Mouse (Mus musculus): Measurements from ENCODE around the gene Bcar3. TPM values are rescaled to one million over a fixed set of nuclear protein-coding genes. Genes with fewer than 3 reads are reported as not detected.

The Bcar3 gene
- polyA plus RNA-seq, 1 experiment from 2014 or later = 14.1 TPM

DNA sequence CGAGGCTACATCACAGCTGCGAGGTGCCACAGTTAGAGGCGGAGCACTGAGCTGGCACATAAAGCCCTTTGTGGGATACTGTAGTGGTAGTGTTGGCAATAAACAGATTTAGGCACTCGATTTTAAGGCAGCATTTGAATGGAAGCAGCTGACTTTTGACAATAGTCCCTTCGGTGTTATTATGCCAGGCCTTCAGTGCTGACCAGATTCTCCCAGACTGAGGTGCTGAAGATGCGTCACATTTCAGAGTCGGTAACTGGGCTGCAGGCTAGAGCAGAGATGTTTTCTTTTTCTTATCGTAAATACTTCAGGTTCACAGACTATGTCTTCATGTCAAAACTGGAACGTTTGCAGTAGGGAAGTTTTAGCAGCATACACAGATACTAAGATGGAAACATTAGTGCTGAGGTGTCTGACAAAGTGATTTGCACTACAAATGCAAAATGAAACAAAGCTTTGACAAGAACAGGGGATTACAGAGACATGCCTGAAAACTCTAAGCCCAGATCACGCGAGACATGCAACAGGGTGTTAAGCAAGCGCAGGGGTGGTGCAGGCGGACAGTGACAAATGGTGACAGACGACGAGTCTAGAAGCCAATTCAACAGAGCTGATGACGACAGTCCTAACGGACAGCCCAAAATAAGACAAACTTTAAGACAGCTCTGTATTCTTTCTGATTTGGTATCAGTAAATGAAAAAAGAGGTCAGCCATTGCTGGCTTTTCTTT, 246.2 kb downstream of the Bcar3 start:
- H3K36me3 ChIP-seq = peaks cover 26% of the 10 kb centered on the region
- 77% methylated on average over 17 of the region's 17 CpGs for WGBS

GRCm38 (mm10) chr3:122540918-122541317, 247.0 kb downstream of the Bcar3 start:
- no peaks in the 10 kb centered on the region for H3K9me3 ChIP-seq
- no peaks in the 10 kb centered on the region for H3K27me3 ChIP-seq (replicated peaks)
- no peak overlapping the region for H3K4me2 ChIP-seq
- 74% methylated on average over 4 of the region's 4 CpGs for WGBS
- no peak overlapping the region for H3K4me3 ChIP-seq (replicated peaks)
- no peak overlapping the region for H3K9ac ChIP-seq
- peaks cover 26% of the 10 kb centered on the region for H3K36me3 ChIP-seq
- no peak for ATAC-seq (ENCODE audit: insufficient read depth, low FRiP score, low read depth)
- H3K4me1 ChIP-seq = no peaks in the 10 kb centered on the region
- no peak overlapping the region for H3K27ac ChIP-seq

More for the DNA sequence above, 246.2 kb downstream of the Bcar3 start:
- H3K4me3 ChIP-seq (replicated peaks) = no peak overlapping the region
- no peaks in the 10 kb centered on the region for H3K9me3 ChIP-seq
- no peak overlapping the region for H3K4me2 ChIP-seq
- H3K9ac ChIP-seq = no peak overlapping the region
- ATAC-seq (ENCODE audit: insufficient read depth, low FRiP score, low read depth) = no peak
- no peaks in the 10 kb centered on the region for H3K4me1 ChIP-seq
- H3K27ac ChIP-seq = no peak overlapping the region
- H3K27me3 ChIP-seq (replicated peaks) = no peaks in the 10 kb centered on the region

DNA sequence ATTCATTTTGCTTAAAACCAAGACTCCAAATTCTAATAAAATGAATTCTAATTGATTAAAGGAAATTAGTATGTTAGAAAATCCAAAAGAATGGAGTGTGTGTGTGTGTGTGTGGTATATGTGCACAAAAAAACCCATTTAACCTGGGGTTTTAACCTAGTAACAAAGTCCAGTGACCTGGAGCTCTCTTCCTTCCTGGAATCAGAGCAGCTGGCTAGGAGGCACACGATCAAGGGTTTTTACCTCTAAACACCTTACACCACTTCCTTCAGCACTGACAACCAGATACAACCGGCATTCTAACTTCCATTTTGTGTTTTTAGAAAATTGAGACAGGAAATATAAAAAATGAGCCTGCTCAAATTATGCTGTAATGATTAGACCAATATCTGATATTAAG, 251.4 kb downstream of the Bcar3 start:
- no peak for ATAC-seq (ENCODE audit: insufficient read depth, low FRiP score, low read depth)
- Histone ChIP-seq H3K4me2 (no peak overlapping the region), H3K27ac (no peak overlapping the region), H3K9me3 (no peaks in the 10 kb centered on the region), H3K27me3 (replicated peaks) (no peaks in the 10 kb centered on the region), H3K4me1 (no peaks in the 10 kb centered on the region), H3K36me3 (peaks cover 24% of the 10 kb centered on the region), H3K4me3 (replicated peaks) (no peak overlapping the region), H3K9ac (no peak overlapping the region)
- 91% methylated on average over 2 of the region's 2 CpGs for WGBS

- peaks cover 23% of the 10 kb centered on the region for H3K36me3 ChIP-seq
- no peak overlapping the region for H3K4me3 ChIP-seq (replicated peaks)
- WGBS = 66% methylated on average over 4 of the region's 4 CpGs
- no peak overlapping the region for H3K27ac ChIP-seq
- H3K4me2 ChIP-seq = no peak overlapping the region
- no peaks in the 10 kb centered on the region for H3K4me1 ChIP-seq
- no peak for ATAC-seq (ENCODE audit: insufficient read depth, low FRiP score, low read depth)
- no peaks in the 10 kb centered on the region for H3K27me3 ChIP-seq (replicated peaks)
- no peak overlapping the region for H3K9ac ChIP-seq
- no peaks in the 10 kb centered on the region for H3K9me3 ChIP-seq
Measured at GRCm38 (mm10) chr3:122547469-122547868, 253.5 kb downstream of the Bcar3 start.

DNA sequence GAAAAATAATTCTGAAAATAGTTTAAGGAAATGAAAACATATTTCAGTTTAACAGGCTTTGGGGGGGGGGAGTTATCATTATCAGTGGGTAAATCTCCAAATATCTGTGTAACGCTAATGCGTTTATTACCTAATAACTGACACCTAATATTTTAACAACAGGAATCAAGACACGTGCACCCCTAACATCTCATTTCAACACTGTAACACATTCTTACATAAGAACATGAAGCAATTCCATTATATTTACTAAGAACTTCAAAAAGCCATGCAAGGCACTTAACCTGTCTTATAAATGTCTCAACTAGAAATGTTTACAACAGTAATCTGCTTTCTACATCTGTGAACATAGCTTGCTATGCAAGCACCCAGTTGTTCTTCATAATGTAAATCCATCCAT, 257.2 kb downstream of the Bcar3 start:
- Histone ChIP-seq H3K36me3 (peaks cover 7% of the 10 kb centered on the region; the same call in 1 of the 2 replicates), H3K27me3 (replicated peaks) (no peaks in the 10 kb centered on the region), H3K9me3 (no peaks in the 10 kb centered on the region), H3K4me2 (no peak overlapping the region), H3K4me1 (no peaks in the 10 kb centered on the region), H3K9ac (no peak overlapping the region), H3K4me3 (replicated peaks) (no peak overlapping the region), H3K27ac (no peak overlapping the region)
- WGBS = 88% methylated on average over 3 of the region's 3 CpGs
- no peak for ATAC-seq (ENCODE audit: insufficient read depth, low FRiP score, low read depth)

- no peak overlapping the region for H3K9ac ChIP-seq
- H3K27me3 ChIP-seq (replicated peaks) = no peaks in the 10 kb centered on the region
- no peaks in the 10 kb centered on the region for H3K4me1 ChIP-seq
- H3K9me3 ChIP-seq = no peaks in the 10 kb centered on the region
- no peak overlapping the region for H3K27ac ChIP-seq
- no peak overlapping the region for H3K4me2 ChIP-seq
- 0 out of 2 replicates have a peak, but pooled peaks cover 3% of the 10 kb centered on the region for H3K36me3 ChIP-seq
- 56% methylated on average over 2 of the region's 2 CpGs for WGBS
- no peak for ATAC-seq (ENCODE audit: insufficient read depth, low FRiP score, low read depth)
- H3K4me3 ChIP-seq (replicated peaks) = no peak overlapping the region
Measured at GRCm38 (mm10) chr3:122557766-122558165, 263.8 kb downstream of the Bcar3 start.

- no peaks in the 10 kb centered on the region for H3K27me3 ChIP-seq (replicated peaks)
- no peak overlapping the region for H3K9ac ChIP-seq
- no peak overlapping the region for H3K27ac ChIP-seq
- no peak; the same call in 1 of the 2 replicates for ATAC-seq (ENCODE audit: insufficient read depth, low FRiP score, low read depth)
- WGBS = 13% methylated on average over 7 of the region's 7 CpGs
- H3K9me3 ChIP-seq = no peaks in the 10 kb centered on the region
- no peak overlapping the region for H3K4me3 ChIP-seq (replicated peaks)
- H3K36me3 ChIP-seq = 0 out of 2 replicates have a peak, but pooled peaks cover 3% of the 10 kb centered on the region
- no peak overlapping the region for H3K4me2 ChIP-seq
- H3K4me1 ChIP-seq = 0 out of 2 replicates have a peak, but pooled peaks cover 2% of the 10 kb centered on the region
Measured at GRCm38 (mm10) chr3:122565285-122565684, 271.3 kb downstream of the Bcar3 start.

GRCm38 (mm10) chr3:122566112-122566511, 272.2 kb downstream of the Bcar3 start:
- WGBS = 60% methylated on average over 3 of the region's 3 CpGs
- H3K4me2 ChIP-seq = no peak overlapping the region
- 0 out of 2 replicates have a peak, but pooled peaks cover 2% of the 10 kb centered on the region for H3K4me1 ChIP-seq
- no peaks in the 10 kb centered on the region for H3K9me3 ChIP-seq
- H3K27me3 ChIP-seq (replicated peaks) = no peaks in the 10 kb centered on the region
- H3K4me3 ChIP-seq (replicated peaks) = no peak overlapping the region
- ATAC-seq (ENCODE audit: insufficient read depth, low FRiP score, low read depth) = no peak
- H3K36me3 ChIP-seq = 0 out of 2 replicates have a peak, but pooled peaks cover 3% of the 10 kb centered on the region
- H3K27ac ChIP-seq = no peak overlapping the region
- no peak overlapping the region for H3K9ac ChIP-seq

GRCm38 (mm10) chr3:122566549-122566948, 272.6 kb downstream of the Bcar3 start:
- no peaks in the 10 kb centered on the region for H3K9me3 ChIP-seq
- 63% methylated on average over 4 of the region's 4 CpGs for WGBS
- no peak overlapping the region for H3K27ac ChIP-seq
- H3K4me1 ChIP-seq = 0 out of 2 replicates have a peak, but pooled peaks cover 2% of the 10 kb centered on the region
- no peak overlapping the region for H3K4me3 ChIP-seq (replicated peaks)
- no peak for ATAC-seq (ENCODE audit: insufficient read depth, low FRiP score, low read depth)
- H3K36me3 ChIP-seq = 0 out of 2 replicates have a peak, but pooled peaks cover 1% of the 10 kb centered on the region
- H3K27me3 ChIP-seq (replicated peaks) = no peaks in the 10 kb centered on the region
- H3K9ac ChIP-seq = no peak overlapping the region
- H3K4me2 ChIP-seq = no peak overlapping the region

DNA sequence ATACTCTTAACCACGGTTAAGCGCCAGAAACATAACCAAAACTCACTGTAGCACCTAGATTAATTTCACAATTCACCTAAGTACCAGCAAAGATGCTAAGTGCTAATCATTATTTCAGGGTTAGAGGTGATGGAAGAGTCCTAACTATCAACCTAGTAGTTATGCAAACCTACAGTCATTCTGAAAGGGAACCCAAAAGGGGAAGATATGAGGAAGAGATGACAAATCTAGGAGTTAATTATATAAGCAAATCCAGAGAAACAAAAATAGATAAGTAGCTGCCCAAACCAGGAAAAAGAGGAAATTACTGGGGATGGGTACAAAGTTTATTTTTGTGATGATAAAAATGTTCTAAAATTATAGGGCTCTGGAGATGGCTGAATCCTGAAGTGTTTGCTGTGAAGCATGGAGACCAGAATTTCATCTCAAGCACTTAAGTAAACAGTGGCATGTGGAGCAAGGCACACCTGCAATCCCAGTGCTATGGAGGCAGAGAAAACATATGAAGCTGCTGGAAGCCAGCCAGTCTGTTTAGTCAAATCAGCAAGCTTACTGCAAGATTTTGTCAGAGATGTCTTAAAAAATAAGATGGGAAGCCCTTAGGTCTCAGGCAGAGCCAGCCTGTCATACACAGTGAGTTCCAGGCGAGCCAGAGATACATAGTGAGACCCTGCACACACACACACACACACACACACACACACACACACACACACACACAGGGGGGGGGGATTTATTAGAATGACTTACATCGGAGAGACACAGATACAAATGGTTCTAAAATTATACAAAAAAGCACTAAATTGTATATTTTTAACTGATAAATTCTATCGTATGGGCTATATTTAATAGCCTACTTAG, 279.7 kb downstream of the Bcar3 start:
- H3K36me3 ChIP-seq = no peaks in the 10 kb centered on the region
- no peak overlapping the region for H3K27ac ChIP-seq
- no peak overlapping the region for H3K4me3 ChIP-seq (replicated peaks)
- WGBS = 76% methylated on average over 5 of the region's 5 CpGs
- no peaks in the 10 kb centered on the region; the same call in 1 of the 2 replicates for H3K4me1 ChIP-seq
- no peak overlapping the region for H3K9ac ChIP-seq
- H3K9me3 ChIP-seq = no peaks in the 10 kb centered on the region
- no peak for ATAC-seq (ENCODE audit: insufficient read depth, low FRiP score, low read depth)
- H3K4me2 ChIP-seq = no peak overlapping the region
- no peaks in the 10 kb centered on the region for H3K27me3 ChIP-seq (replicated peaks)

GRCm38 (mm10) chr3:122574921-122575320, 281.0 kb downstream of the Bcar3 start:
- Histone ChIP-seq H3K4me1 (no peaks in the 10 kb centered on the region; the same call in 1 of the 2 replicates), H3K9ac (no peak overlapping the region), H3K4me2 (no peak overlapping the region), H3K36me3 (no peaks in the 10 kb centered on the region), H3K9me3 (no peaks in the 10 kb centered on the region), H3K27me3 (replicated peaks) (no peaks in the 10 kb centered on the region), H3K27ac (no peak overlapping the region), H3K4me3 (replicated peaks) (no peak overlapping the region)
- no peak for ATAC-seq (ENCODE audit: insufficient read depth, low FRiP score, low read depth)
- WGBS = 80% methylated on average over 1 of the region's 1 CpGs

GRCm38 (mm10) chr3:122577360-122577759, 283.4 kb downstream of the Bcar3 start:
- Histone ChIP-seq H3K4me2 (no peak overlapping the region), H3K4me3 (replicated peaks) (no peak overlapping the region), H3K4me1 (no peaks in the 10 kb centered on the region; the same call in 1 of the 2 replicates), H3K9me3 (no peaks in the 10 kb centered on the region), H3K27ac (no peak overlapping the region), H3K9ac (no peak overlapping the region), H3K36me3 (no peaks in the 10 kb centered on the region), H3K27me3 (replicated peaks) (no peaks in the 10 kb centered on the region)
- ATAC-seq (ENCODE audit: insufficient read depth, low FRiP score, low read depth) = no peak

Measured in stomach, embryonic 15.5 days (tissue).